Mouse (Mus musculus) neural tube, embryonic 10.5 days (tissue): ENCODE data around the gene Zfp691.

Experiments
- DNase-seq: peaks from one replicate; pipeline ENCODE4 v3.0.0-alpha.2; 2017; ENCODE audit warnings: low spot score; ENCODE audit errors: extremely low spot score

The Zfp691 gene

GRCm38 (mm10) chr4:119125577-119126270 lies 48.3 kb downstream of the Zfp691 start:
- no peak for DNase-seq

GRCm38 (mm10) chr4:119124771-119125273 lies 49.2 kb downstream of the Zfp691 start:
- no peak for DNase-seq

GRCm38 (mm10) chr4:119121249-119121648 lies 52.7 kb downstream of the Zfp691 start:
- DNase-seq, result no peak

GRCm38 (mm10) chr4:119120095-119120494 lies 53.9 kb downstream of the Zfp691 start:
- DNase-seq, result no peak
